Mouse (Mus musculus): Measurements from ENCODE around the gene Fance. TPM values are rescaled to one million over a fixed set of nuclear protein-coding genes. Genes with fewer than 3 reads are reported as not detected.
A peak's percentile ranks its signal among the peaks of the same experiment; 100 is the strongest.

Fance gene
- total RNA-seq (2014; fragmentation: Nextera tagmentation) (41.7 and 47.9 TPM in 2 replicates), total RNA-seq (2017) (15.0 and 16.4 TPM in 2 replicates)

GRCm38 (mm10) chr17:28313212-28313879, at the start of gene Fance:
Fance (plus strand) TSS chr17:28313519.
- ATAC-seq (replicated peaks; ENCODE audit: poor library complexity, severe bottlenecking): peak; percentile 93

- no peak for ATAC-seq (replicated peaks; ENCODE audit: poor library complexity, severe bottlenecking)
These were observed 46.1 kb upstream of the Fance start for GRCm38 (mm10) chr17:28267251-28267650.

- no peak; the same call in 1 of the 2 replicates for ATAC-seq (replicated peaks; ENCODE audit: poor library complexity, severe bottlenecking)
These were observed 43.2 kb upstream of the Fance start for GRCm38 (mm10) chr17:28270165-28270564.

GRCm38 (mm10) chr17:28271537-28272266, 41.6 kb upstream of the Fance start:
- no peak for ATAC-seq (replicated peaks; ENCODE audit: poor library complexity, severe bottlenecking)

- ATAC-seq (replicated peaks; ENCODE audit: poor library complexity, severe bottlenecking): no peak
These were observed 41.0 kb upstream of the Fance start for GRCm38 (mm10) chr17:28272281-28272680.

GRCm38 (mm10) chr17:28272837-28273236, 40.5 kb upstream of the Fance start:
- no peak for ATAC-seq (replicated peaks; ENCODE audit: poor library complexity, severe bottlenecking)

- no peak for ATAC-seq (replicated peaks; ENCODE audit: poor library complexity, severe bottlenecking)
These were observed 38.6 kb upstream of the Fance start for GRCm38 (mm10) chr17:28274739-28275138.

GRCm38 (mm10) chr17:28277226-28277625, 36.1 kb upstream of the Fance start:
- ATAC-seq (replicated peaks; ENCODE audit: poor library complexity, severe bottlenecking): no peak

- ATAC-seq (replicated peaks; ENCODE audit: poor library complexity, severe bottlenecking): no peak
These were observed 35.6 kb upstream of the Fance start for GRCm38 (mm10) chr17:28277721-28278120.

- ATAC-seq (replicated peaks; ENCODE audit: poor library complexity, severe bottlenecking): no peak
These were observed 35.2 kb upstream of the Fance start for GRCm38 (mm10) chr17:28278156-28278555.

- ATAC-seq (replicated peaks; ENCODE audit: poor library complexity, severe bottlenecking): no peak
These were observed 34.1 kb upstream of the Fance start for GRCm38 (mm10) chr17:28279236-28279635.

GRCm38 (mm10) chr17:28279780-28280422, 33.4 kb upstream of the Fance start:
- no peak for ATAC-seq (replicated peaks; ENCODE audit: poor library complexity, severe bottlenecking)

- ATAC-seq (replicated peaks; ENCODE audit: poor library complexity, severe bottlenecking): peak; percentile 28; the same call in 1 of the 2 replicates
These were observed 32.9 kb upstream of the Fance start for GRCm38 (mm10) chr17:28280423-28280800.

- no peak for ATAC-seq (replicated peaks; ENCODE audit: poor library complexity, severe bottlenecking)
These were observed 32.4 kb upstream of the Fance start for GRCm38 (mm10) chr17:28280831-28281377.

- ATAC-seq (replicated peaks; ENCODE audit: poor library complexity, severe bottlenecking): no peak
These were observed 31.4 kb upstream of the Fance start for GRCm38 (mm10) chr17:28281866-28282441.

- ATAC-seq (replicated peaks; ENCODE audit: poor library complexity, severe bottlenecking): peak; percentile 54
These were observed 30.1 kb upstream of the Fance start for GRCm38 (mm10) chr17:28283199-28283598.

- peak; percentile 38 for ATAC-seq (replicated peaks; ENCODE audit: poor library complexity, severe bottlenecking)
These were observed 27.2 kb upstream of the Fance start for GRCm38 (mm10) chr17:28286133-28286532.

- ATAC-seq (replicated peaks; ENCODE audit: poor library complexity, severe bottlenecking): no peak
These were observed 26.4 kb upstream of the Fance start for GRCm38 (mm10) chr17:28286964-28287363.

GRCm38 (mm10) chr17:28287578-28287977, 25.7 kb upstream of the Fance start:
- ATAC-seq (replicated peaks; ENCODE audit: poor library complexity, severe bottlenecking): no peak; the same call in 1 of the 2 replicates

GRCm38 (mm10) chr17:28287980-28288379, 25.3 kb upstream of the Fance start:
- no peak for ATAC-seq (replicated peaks; ENCODE audit: poor library complexity, severe bottlenecking)

GRCm38 (mm10) chr17:28290262-28290661, 23.1 kb upstream of the Fance start:
- no peak for ATAC-seq (replicated peaks; ENCODE audit: poor library complexity, severe bottlenecking)

Measured in granulocyte monocyte progenitor cell, adult 5-6 weeks (primary cell).